Mouse (Mus musculus): Measurements from ENCODE around the gene Hoxb7. TPM values are rescaled to one million over a fixed set of nuclear protein-coding genes. Genes with fewer than 3 reads are reported as not detected.

Gene Hoxb7
- polyA plus RNA-seq, 1 experiment from 2014 or later = not detected

GRCm38 (mm10) chr11:96260310-96260970 lies 26.0 kb upstream of the Hoxb7 start:
- 1% methylated on average over 23 of the region's 23 CpGs for WGBS
- Histone ChIP-seq H3K4me1 (no peaks in the 10 kb centered on the region), H3K9me3 (no peaks in the 10 kb centered on the region), H3K9ac (no peak overlapping the region), H3K4me3 (replicated peaks) (no peak overlapping the region), H3K4me2 (no peak overlapping the region), H3K36me3 (replicated peaks) (no peaks in the 10 kb centered on the region), H3K27ac (no peak overlapping the region), H3K27me3 (peaks cover 100% of the 10 kb centered on the region)
- no peak for ATAC-seq (ENCODE audit: low FRiP score)

- H3K4me2 ChIP-seq = no peak overlapping the region
- H3K27me3 ChIP-seq = peaks cover 100% of the 10 kb centered on the region
- H3K4me1 ChIP-seq = no peaks in the 10 kb centered on the region
- no peak overlapping the region for H3K27ac ChIP-seq
- H3K9me3 ChIP-seq = no peaks in the 10 kb centered on the region
- under 1% methylated on average over 24 of the region's 24 CpGs for WGBS
- H3K4me3 ChIP-seq (replicated peaks) = no peak overlapping the region
- no peaks in the 10 kb centered on the region for H3K36me3 ChIP-seq (replicated peaks)
- no peak for ATAC-seq (ENCODE audit: low FRiP score)
- no peak overlapping the region for H3K9ac ChIP-seq
Observed at GRCm38 (mm10) chr11:96261323-96261890, 25.0 kb upstream of the Hoxb7 start.

GRCm38 (mm10) chr11:96262262-96262830 lies 24.1 kb upstream of the Hoxb7 start:
- Histone ChIP-seq H3K4me2 (no peak overlapping the region), H3K9me3 (no peaks in the 10 kb centered on the region), H3K27me3 (peaks cover 100% of the 10 kb centered on the region), H3K27ac (no peak overlapping the region), H3K4me1 (no peaks in the 10 kb centered on the region), H3K4me3 (replicated peaks) (no peak overlapping the region), H3K9ac (no peak overlapping the region), H3K36me3 (replicated peaks) (no peaks in the 10 kb centered on the region)
- no peak for ATAC-seq (ENCODE audit: low FRiP score)
- WGBS = 10% methylated on average over 6 of the region's 6 CpGs

GRCm38 (mm10) chr11:96263636-96264389 lies 22.6 kb upstream of the Hoxb7 start:
- ATAC-seq (ENCODE audit: low FRiP score) = no peak
- no peak overlapping the region for H3K4me2 ChIP-seq
- no peaks in the 10 kb centered on the region for H3K9me3 ChIP-seq
- WGBS = under 1% methylated on average over 33 of the region's 33 CpGs
- no peaks in the 10 kb centered on the region for H3K36me3 ChIP-seq (replicated peaks)
- no peak overlapping the region for H3K4me3 ChIP-seq (replicated peaks)
- no peaks in the 10 kb centered on the region for H3K4me1 ChIP-seq
- no peak overlapping the region for H3K27ac ChIP-seq
- H3K9ac ChIP-seq = no peak overlapping the region
- H3K27me3 ChIP-seq = peaks cover 97% of the 10 kb centered on the region

- Histone ChIP-seq H3K9me3 (no peaks in the 10 kb centered on the region), H3K36me3 (replicated peaks) (no peaks in the 10 kb centered on the region), H3K4me3 (replicated peaks) (no peak overlapping the region), H3K9ac (no peak overlapping the region), H3K4me2 (no peak overlapping the region), H3K4me1 (no peaks in the 10 kb centered on the region), H3K27ac (no peak overlapping the region), H3K27me3 (peaks cover 97% of the 10 kb centered on the region)
- ATAC-seq (ENCODE audit: low FRiP score) = no peak
- 3% methylated on average over 8 of the region's 8 CpGs for WGBS
Observed at GRCm38 (mm10) chr11:96264390-96265020, 21.9 kb upstream of the Hoxb7 start.

- no peak overlapping the region for H3K4me2 ChIP-seq
- H3K27me3 ChIP-seq = peaks cover 97% of the 10 kb centered on the region
- H3K9ac ChIP-seq = no peak overlapping the region
- H3K36me3 ChIP-seq (replicated peaks) = no peaks in the 10 kb centered on the region
- no peak for ATAC-seq (ENCODE audit: low FRiP score)
- no peak overlapping the region for H3K4me3 ChIP-seq (replicated peaks)
- 2% methylated on average over 7 of the region's 7 CpGs for WGBS
- H3K4me1 ChIP-seq = no peaks in the 10 kb centered on the region
- H3K27ac ChIP-seq = no peak overlapping the region
- H3K9me3 ChIP-seq = no peaks in the 10 kb centered on the region
Observed at GRCm38 (mm10) chr11:96265954-96266353, 20.5 kb upstream of the Hoxb7 start.

- WGBS = 9% methylated on average over 7 of the region's 7 CpGs
- peaks cover 97% of the 10 kb centered on the region for H3K27me3 ChIP-seq
- no peaks in the 10 kb centered on the region for H3K9me3 ChIP-seq
- peaks cover 4% of the 10 kb centered on the region; the same call in 1 of the 2 replicates for H3K4me1 ChIP-seq
- H3K4me2 ChIP-seq = no peak overlapping the region
- no peak overlapping the region for H3K4me3 ChIP-seq (replicated peaks)
- H3K27ac ChIP-seq = no peak overlapping the region
- H3K9ac ChIP-seq = no peak overlapping the region
- H3K36me3 ChIP-seq (replicated peaks) = no peaks in the 10 kb centered on the region
- ATAC-seq (ENCODE audit: low FRiP score) = no peak
Observed at GRCm38 (mm10) chr11:96267021-96267920, 19.2 kb upstream of the Hoxb7 start.

GRCm38 (mm10) chr11:96268031-96268745 lies 18.2 kb upstream of the Hoxb7 start:
- Histone ChIP-seq H3K9me3 (no peaks in the 10 kb centered on the region), H3K4me2 (no peak overlapping the region), H3K27me3 (peaks cover 97% of the 10 kb centered on the region), H3K27ac (no peak overlapping the region), H3K4me3 (replicated peaks) (no peak overlapping the region), H3K36me3 (replicated peaks) (no peaks in the 10 kb centered on the region), H3K9ac (no peak overlapping the region), H3K4me1 (peaks cover 7% of the 10 kb centered on the region; the same call in 1 of the 2 replicates)
- ATAC-seq (ENCODE audit: low FRiP score) = no peak
- WGBS = 4% methylated on average over 1 of the region's 1 CpGs

- Histone ChIP-seq H3K27ac (no peak overlapping the region), H3K4me1 (peaks cover 7% of the 10 kb centered on the region; the same call in 1 of the 2 replicates), H3K36me3 (replicated peaks) (no peaks in the 10 kb centered on the region), H3K27me3 (peaks cover 97% of the 10 kb centered on the region), H3K4me3 (replicated peaks) (no peak overlapping the region), H3K4me2 (no peak overlapping the region), H3K9me3 (no peaks in the 10 kb centered on the region), H3K9ac (no peak overlapping the region)
- ATAC-seq (ENCODE audit: low FRiP score) = no peak
- WGBS = under 1% methylated on average over 19 of the region's 19 CpGs
Observed at GRCm38 (mm10) chr11:96269869-96270268, 16.6 kb upstream of the Hoxb7 start.

GRCm38 (mm10) chr11:96270996-96271540 lies 15.4 kb upstream of the Hoxb7 start, which contains the start of gene Hoxb9:
Gene Hoxb9, plus strand, starts transcription at chr11:96271457.
- Histone ChIP-seq H3K27ac (no peak within 1 kb of the TSS), H3K4me3 (replicated peaks) (0 out of 2 replicates have a peak within 1 kb of the TSS, but pooled peaks have one; percentile 10), H3K9me3 (no peaks in the 10 kb centered on the region), H3K4me1 (peaks cover 7% of the 10 kb centered on the region; the same call in 1 of the 2 replicates), H3K4me2 (no peak within 1 kb of the TSS), H3K36me3 (replicated peaks) (no peaks in the 10 kb centered on the region), H3K27me3 (peaks cover 97% of the 10 kb centered on the region), H3K9ac (no peak within 1 kb of the TSS)
- ATAC-seq (ENCODE audit: low FRiP score) = no peak
- 1% methylated on average over 40 of the region's 40 CpGs for WGBS
